ENCODE assay signal across 8 mouse cellular contexts in the genomic region with DNA sequence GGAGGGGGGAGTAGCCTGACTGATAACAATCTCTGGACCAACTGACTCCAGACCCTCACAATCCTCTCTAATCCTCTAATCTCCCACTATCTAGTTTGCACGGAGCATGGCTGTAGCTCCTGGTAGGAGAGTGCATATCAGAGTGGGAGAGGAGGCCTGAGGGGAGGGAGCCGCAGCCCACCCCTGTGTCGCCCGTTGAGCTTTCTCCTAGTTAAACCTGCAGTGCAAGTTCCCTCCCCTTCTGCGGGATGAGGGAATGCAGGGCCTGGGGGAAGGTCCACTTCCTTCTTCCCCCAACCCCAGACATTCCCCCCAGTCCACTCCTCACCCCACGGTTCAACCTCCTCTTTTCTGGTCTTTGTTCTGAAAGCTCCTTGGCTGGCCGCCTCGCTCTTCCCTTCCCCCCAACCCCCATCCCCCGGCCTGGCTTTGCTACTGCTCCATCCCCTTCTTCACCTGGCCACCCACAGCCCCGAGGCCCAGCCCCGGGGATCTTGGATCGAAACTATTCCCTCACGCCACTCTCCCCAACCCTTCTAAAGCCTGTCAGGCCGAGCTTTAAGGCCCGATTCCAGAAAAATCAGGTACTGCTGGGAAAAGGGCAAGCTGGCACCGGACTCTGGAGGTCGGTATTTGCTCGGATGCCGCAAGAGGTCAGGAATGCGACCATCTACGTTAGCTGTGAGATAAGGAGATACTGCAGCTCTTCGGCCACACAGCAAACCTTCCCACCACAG. TPM values are rescaled to one million over a fixed set of nuclear protein-coding genes. Genes with fewer than 3 reads are reported as not detected.
DNase-seq lines count a peak whose midpoint lies in the region; ATAC-seq and TF ChIP-seq lines count a peak whose summit lies in the region.

No protein-coding gene starts in this region.

- H3K9ac ChIP-seq in hindbrain, embryonic 12.5 days = 0 out of 2 replicates have a peak overlapping the region, but pooled peaks have one; percentile 32
- peak overlapping the region; percentile 49 for H3K9ac ChIP-seq in liver, postnatal 0 days (replicated peaks)

- peak overlapping the region; percentile 34 for H3K4me2 ChIP-seq in hindbrain, embryonic 12.5 days (replicated peaks)
- peak overlapping the region; percentile 65 for H3K4me2 ChIP-seq in liver, postnatal 0 days (ENCODE audit: low read depth, low read length)

- 8% methylated on average over 22 of the region's 22 CpGs for WGBS in hindbrain, embryonic 12.5 days
- WGBS in liver, postnatal 0 days (ENCODE audit: insufficient replicate concordance) = 10% methylated on average over 22 of the region's 22 CpGs

- H3K4me3 ChIP-seq in bone marrow macrophage, adult 2 months (ENCODE audit: insufficient read depth, low read length) = peak overlapping the region; percentile 46
- H3K4me3 ChIP-seq in hindbrain, embryonic 12.5 days = no peak overlapping the region
- H3K4me3 ChIP-seq in liver, postnatal 0 days (ENCODE audit: low read depth, low read length) = peak overlapping the region; percentile 28; the same call in 1 of the 2 replicates

- H3K9me3 ChIP-seq in hindbrain, embryonic 12.5 days (replicated peaks) = no peaks in the 10 kb centered on the region
- H3K9me3 ChIP-seq in liver, postnatal 0 days (ENCODE audit: low read length) = no peaks in the 10 kb centered on the region

- TF ChIP-seq CTCF in bone marrow macrophage, adult 2 months (IDR thresholded peaks at IDR 0.05; ENCODE audit: low read depth, low read length) = no peak
- no peak for TF ChIP-seq CTCF in liver, postnatal 0 days (IDR thresholded peaks at IDR 0.05; ENCODE audit: low read depth)

- peaks cover 64% of the 10 kb centered on the region for H3K27me3 ChIP-seq in hindbrain, embryonic 12.5 days
- H3K27me3 ChIP-seq in liver, postnatal 0 days (ENCODE audit: insufficient read depth, low read length) = peaks cover 10% of the 10 kb centered on the region; the same call in 1 of the 2 replicates

- H3K4me1 ChIP-seq in bone marrow macrophage, adult 2 months (ENCODE audit: control insufficient read depth, insufficient read depth, low read length) = peaks cover 4% of the 10 kb centered on the region; the same call in 1 of the 2 replicates
- H3K4me1 ChIP-seq in hindbrain, embryonic 12.5 days = peaks cover 18% of the 10 kb centered on the region
- peaks cover 18% of the 10 kb centered on the region for H3K4me1 ChIP-seq in liver, postnatal 0 days (ENCODE audit: insufficient read depth)

- no peak for TF ChIP-seq EP300 in liver, postnatal 0 days (IDR thresholded peaks at IDR 0.05; ENCODE audit: low read depth)

- ATAC-seq in hindbrain, embryonic 12.5 days (ENCODE audit: low FRiP score) = no peak
- ATAC-seq in liver, postnatal 0 days = peak; percentile 11; the same call in 1 of the 2 replicates

- H3K36me3 ChIP-seq in hindbrain, embryonic 12.5 days = no peaks in the 10 kb centered on the region
- no peaks in the 10 kb centered on the region for H3K36me3 ChIP-seq in liver, postnatal 0 days (replicated peaks; ENCODE audit: insufficient read depth, low read length)

- TF ChIP-seq POLR2A in bone marrow macrophage, adult 2 months (IDR thresholded peaks at IDR 0.05; ENCODE audit: borderline replicate concordance, low read depth, low read length) = no peak

- peak; percentile 13 for DNase-seq in adrenal gland, postnatal 10 days
- DNase-seq in adrenal gland, adult (ENCODE audit: inconsistent age in 2 of 2, low spot score in 1 of 2) = no peak
- DNase-seq in liver, postnatal 0 days = peak; percentile 45
- no peak for DNase-seq in gastrocnemius, adult 8-10 months (ENCODE audit: low spot score in 2 of 2)
- no peak for DNase-seq in right cerebral cortex, postnatal 25 days
- no peak for DNase-seq in frontal cortex, postnatal 25 days (ENCODE audit: low spot score in 2 of 2)

- H3K27ac ChIP-seq in bone marrow macrophage, adult 2 months (ENCODE audit: insufficient read depth, low read depth, low read length) = no peak overlapping the region
- H3K27ac ChIP-seq in hindbrain, embryonic 12.5 days = peak overlapping the region; percentile 40; the same call in 1 of the 2 replicates
- H3K27ac ChIP-seq in liver, postnatal 0 days (ENCODE audit: low read depth) = peak overlapping the region; percentile 77

RNA-seq across cellular contexts. Expression of gene Krt18, which starts 2.7 kb away (rescaled TPM):
- 10 to 100 TPM; 15.9 to 28.3 TPM for total RNA-seq in adrenal gland, postnatal 10 days (2021)
- not detected in 2 replicates for polyA plus RNA-seq in bone marrow macrophage, adult 2 months (2012; ENCODE audit: insufficient read depth, insufficient read length, missing spikeins)
- 19.8 and 30.0 TPM in 2 replicates for polyA plus RNA-seq in hindbrain, embryonic 12.5 days (2016; fragmentation: Nextera tagmentation; extraction: Ambion mirVana)
- 234 and 261 TPM in 2 replicates for polyA plus RNA-seq in liver, postnatal 0 days (2015; fragmentation: Nextera tagmentation; extraction: Ambion mirVana)
- 1 to 10 TPM in 1 of 4 experiments, under 1 TPM in 3; 0.29 to 2.0 (median 0.42) TPM for total RNA-seq in gastrocnemius, adult 8-10 months (2022)

RNA-seq across cellular contexts. Expression of gene Krt8, which starts 21.0 kb away (rescaled TPM):
- total RNA-seq in adrenal gland, postnatal 10 days (2021) = 10 to 100 TPM; 12.1 to 24.2 TPM
- not detected in 2 replicates for polyA plus RNA-seq in bone marrow macrophage, adult 2 months (2012; ENCODE audit: insufficient read depth, insufficient read length, missing spikeins)
- 18.2 and 28.2 TPM in 2 replicates for polyA plus RNA-seq in hindbrain, embryonic 12.5 days (2016; fragmentation: Nextera tagmentation; extraction: Ambion mirVana)
- polyA plus RNA-seq in liver, postnatal 0 days (2015; fragmentation: Nextera tagmentation; extraction: Ambion mirVana) = 125 and 129 TPM in 2 replicates
- under 1 TPM in 1 of 4 experiments, not detected in 3; 0.32 TPM for total RNA-seq in gastrocnemius, adult 8-10 months (2022)

RNA-seq across cellular contexts. Expression of gene Eif4b, which starts 48.3 kb away (rescaled TPM):
- total RNA-seq in adrenal gland, postnatal 10 days (2021) = 100 to 1,000 TPM; 248 to 266 TPM
- polyA plus RNA-seq in bone marrow macrophage, adult 2 months (2012; ENCODE audit: insufficient read depth, insufficient read length, missing spikeins) = 188 and 222 TPM in 2 replicates
- polyA plus RNA-seq in hindbrain, embryonic 12.5 days (2016; fragmentation: Nextera tagmentation; extraction: Ambion mirVana) = 94.0 and 97.1 TPM in 2 replicates
- 30.9 and 32.2 TPM in 2 replicates for polyA plus RNA-seq in liver, postnatal 0 days (2015; fragmentation: Nextera tagmentation; extraction: Ambion mirVana)
- total RNA-seq in gastrocnemius, adult 8-10 months (2022) = 100 to 1,000 TPM; 227 to 269 (median 241) TPM

Comparison
In these comparisons a context has a peak if more than half of its experiments do, and no peak if none do; other contexts are left out.
1. DNase-seq: peak in adrenal gland, postnatal 10 days (single experiment) and liver, postnatal 0 days (single experiment); none in adrenal gland, adult (0 of 2), gastrocnemius, adult 8-10 months (0 of 2), right cerebral cortex, postnatal 25 days (single experiment) and frontal cortex, postnatal 25 days (0 of 2).
2. RNA of gene Krt18, which starts 2.7 kb away (polyA plus RNA-seq): 234 to 261 TPM in liver, postnatal 0 days and 19.8 to 30.0 TPM in hindbrain, embryonic 12.5 days; not detected in bone marrow macrophage, adult 2 months; every median in the first group is over 10 times any median in the second.
3. RNA of gene Krt8, which starts 21.0 kb away (polyA plus RNA-seq): 125 to 129 TPM in liver, postnatal 0 days and 18.2 to 28.2 TPM in hindbrain, embryonic 12.5 days; not detected in bone marrow macrophage, adult 2 months; every median in the first group is over 10 times any median in the second.